Mouse (Mus musculus): Measurements from ENCODE around the gene Slc9a3.

DNA sequence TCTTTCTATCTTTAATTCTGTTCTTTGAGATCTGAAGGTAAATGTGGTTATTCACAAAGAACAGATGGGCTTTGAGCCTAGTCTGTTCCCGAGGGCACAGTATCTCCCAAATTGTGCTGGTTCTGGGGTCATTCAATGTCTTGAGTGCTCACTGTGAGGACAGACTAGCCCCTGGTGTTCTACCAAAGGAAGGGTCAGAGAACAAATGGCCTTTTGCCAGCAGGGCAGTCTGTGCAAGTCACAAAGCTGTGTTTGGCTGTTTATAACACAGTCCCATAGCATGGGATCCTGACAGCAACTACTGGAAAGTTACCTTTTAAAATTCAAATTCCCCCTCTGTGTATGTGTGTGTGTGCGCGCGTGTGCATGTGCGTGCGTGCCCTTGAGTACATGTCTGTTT lies 8.7 kb downstream of the Slc9a3 start:
- TF ChIP-seq CTCF (IDR thresholded peaks at IDR 0.05; ENCODE audit: insufficient read depth, low read length) (no peak), POLR2A (IDR thresholded peaks at IDR 0.05; ENCODE audit: borderline replicate concordance, extremely low read depth, low read depth, low read length) (no peak)
